Mouse (Mus musculus): ENCODE measurements around the gene Bhlhe41.
A peak's percentile ranks its signal among the peaks of the same experiment; 100 is the strongest.

Gene Bhlhe41

GRCm38 (mm10) chr6:145865289-145865885 lies at the start of gene Bhlhe41:
TSS of gene Bhlhe41 (minus strand) at chr6:145865558.
- DNase-seq: peak; percentile 21

- DNase-seq: no peak
Measured at GRCm38 (mm10) chr6:145912232-145912631, 46.9 kb upstream of the Bhlhe41 start.

GRCm38 (mm10) chr6:145910469-145911426 lies 45.4 kb upstream of the Bhlhe41 start:
- no peak for DNase-seq

GRCm38 (mm10) chr6:145909943-145910342 lies 44.6 kb upstream of the Bhlhe41 start:
- no peak for DNase-seq

GRCm38 (mm10) chr6:145906096-145906890 lies 40.9 kb upstream of the Bhlhe41 start:
- no peak for DNase-seq

- DNase-seq: no peak
Measured at GRCm38 (mm10) chr6:145904616-145905015, 39.3 kb upstream of the Bhlhe41 start.

- no peak for DNase-seq
Measured at GRCm38 (mm10) chr6:145904169-145904568, 38.8 kb upstream of the Bhlhe41 start.

- peak; percentile 39 for DNase-seq
Measured at GRCm38 (mm10) chr6:145894669-145895342, 29.4 kb upstream of the Bhlhe41 start.

GRCm38 (mm10) chr6:145893366-145894021 lies 28.1 kb upstream of the Bhlhe41 start:
- no peak for DNase-seq

- no peak for DNase-seq
Measured at GRCm38 (mm10) chr6:145892381-145893265, 27.3 kb upstream of the Bhlhe41 start.

- no peak for DNase-seq
Measured at GRCm38 (mm10) chr6:145891951-145892350, 26.6 kb upstream of the Bhlhe41 start.

GRCm38 (mm10) chr6:145887719-145888118 lies 22.4 kb upstream of the Bhlhe41 start:
- no peak for DNase-seq

GRCm38 (mm10) chr6:145886277-145886676 lies 20.9 kb upstream of the Bhlhe41 start:
- DNase-seq: no peak

- DNase-seq: no peak
Measured at GRCm38 (mm10) chr6:145885069-145885468, 19.7 kb upstream of the Bhlhe41 start.

GRCm38 (mm10) chr6:145883668-145884067 lies 18.3 kb upstream of the Bhlhe41 start:
- no peak for DNase-seq

- no peak for DNase-seq
Measured at GRCm38 (mm10) chr6:145883010-145883409, 17.7 kb upstream of the Bhlhe41 start.

GRCm38 (mm10) chr6:145880609-145881008 lies 15.3 kb upstream of the Bhlhe41 start:
- no peak for DNase-seq

- DNase-seq: no peak
Measured at GRCm38 (mm10) chr6:145876986-145877735, 11.8 kb upstream of the Bhlhe41 start.

- DNase-seq: no peak
Measured at GRCm38 (mm10) chr6:145873354-145873753, 8.0 kb upstream of the Bhlhe41 start.

- DNase-seq: no peak
Measured at GRCm38 (mm10) chr6:145872010-145872409, 6.7 kb upstream of the Bhlhe41 start.
